Mouse (Mus musculus) heart, postnatal 0 days (tissue): Measurements from ENCODE around the gene Mtus2.

Source experiments
- CTCF ChIP-seq: IDR thresholded peaks from 2 replicates; pipeline ENCODE4 v1.5.1; 2016; ENCODE audit warnings: antibody characterized with exemption, control low read depth, low read depth
- EP300 ChIP-seq: IDR thresholded peaks from 2 replicates; pipeline ENCODE4 v1.6.1; 2016; ENCODE audit warnings: antibody characterized with exemption, low read depth

- TF ChIP-seq CTCF (no peak), EP300 (no peak)
Measured at GRCm38 (mm10) chr5:148211831-148212230, 254.7 kb downstream of the Mtus2 start.
